Mouse (Mus musculus): ENCODE measurements around the gene Lpin3. TPM values are rescaled to one million over a fixed set of nuclear protein-coding genes. Genes with fewer than 3 reads are reported as not detected.
A peak's percentile ranks its signal among the peaks of the same experiment; 100 is the strongest.

Gene Lpin3
- total RNA-seq (2021), result under 1 TPM; 0.39 to 0.99 TPM

GRCm38 (mm10) chr2:160880453-160881195 lies at the start of gene Lpin3:
Gene Lpin3 (plus strand): TSS chr2:160880670.
- peak in 1 of 2 experiments; percentile 39 for DNase-seq (ENCODE audit: low spot score in 2 of 2)
- intact Hi-C loops (cut with DNase I), result loop anchor here (10.0 kb wide), 1 partner anchor 1826 kb away; no protein-coding TSS in a partner anchor

GRCm38 (mm10) chr2:160840838-160841237 lies 39.6 kb upstream of the Lpin3 start:
- DNase-seq (ENCODE audit: low spot score in 2 of 2), result no peak
- intact Hi-C loops (cut with DNase I), result no loop called here

- DNase-seq (ENCODE audit: low spot score in 2 of 2), result no peak
- intact Hi-C loops (cut with DNase I), result no loop called here
These were observed 32.8 kb upstream of the Lpin3 start for GRCm38 (mm10) chr2:160847664-160848063.

- intact Hi-C loops (cut with DNase I), result no loop called here
- no peak for DNase-seq (ENCODE audit: low spot score in 2 of 2)
These were observed 32.3 kb upstream of the Lpin3 start for GRCm38 (mm10) chr2:160848186-160848585.

- intact Hi-C loops (cut with DNase I), result no loop called here
- no peak for DNase-seq (ENCODE audit: low spot score in 2 of 2)
These were observed 30.7 kb upstream of the Lpin3 start for GRCm38 (mm10) chr2:160849617-160850240.

GRCm38 (mm10) chr2:160850360-160850759 lies 30.1 kb upstream of the Lpin3 start:
- intact Hi-C loops (cut with DNase I), result no loop called here
- DNase-seq (ENCODE audit: low spot score in 2 of 2), result no peak

GRCm38 (mm10) chr2:160854687-160855086 lies 25.8 kb upstream of the Lpin3 start:
- peak; percentile 71 to 92 for DNase-seq (ENCODE audit: low spot score in 2 of 2)
- intact Hi-C loops (cut with DNase I), result no loop called here

GRCm38 (mm10) chr2:160856359-160857102 lies 23.9 kb upstream of the Lpin3 start:
- intact Hi-C loops (cut with DNase I), result no loop called here
- no peak for DNase-seq (ENCODE audit: low spot score in 2 of 2)

GRCm38 (mm10) chr2:160860363-160860762 lies 20.1 kb upstream of the Lpin3 start:
- no peak for DNase-seq (ENCODE audit: low spot score in 2 of 2)
- intact Hi-C loops (cut with DNase I), result no loop called here

- no peak for DNase-seq (ENCODE audit: low spot score in 2 of 2)
- intact Hi-C loops (cut with DNase I), result no loop called here
These were observed 16.4 kb upstream of the Lpin3 start for GRCm38 (mm10) chr2:160864112-160864511.

- intact Hi-C loops (cut with DNase I), result no loop called here
- DNase-seq (ENCODE audit: low spot score in 2 of 2), result no peak
These were observed 15.2 kb upstream of the Lpin3 start for GRCm38 (mm10) chr2:160865266-160865665.

GRCm38 (mm10) chr2:160869446-160869845 lies 11.0 kb upstream of the Lpin3 start:
- intact Hi-C loops (cut with DNase I), result no loop called here
- DNase-seq (ENCODE audit: low spot score in 2 of 2), result no peak

- intact Hi-C loops (cut with DNase I), result loop anchor here (5.0 kb wide), 1 partner anchor 64 kb away; no protein-coding TSS in a partner anchor
These were observed 9.2 kb upstream of the Lpin3 start for GRCm38 (mm10) chr2:160871310-160871709.

GRCm38 (mm10) chr2:160872395-160872794 lies 8.1 kb upstream of the Lpin3 start:
- intact Hi-C loops (cut with DNase I), result loop anchor here (5.0 kb wide), 1 partner anchor 65 kb away; no protein-coding TSS in a partner anchor
- peak; percentile 59 to 67 for DNase-seq (ENCODE audit: low spot score in 2 of 2)

More at GRCm38 (mm10) chr2:160871310-160871709, 9.2 kb upstream of the Lpin3 start:
- DNase-seq (ENCODE audit: low spot score in 2 of 2), result no peak

- intact Hi-C loops (cut with DNase I), result loop anchor here (5.0 kb wide), 1 partner anchor 66 kb away; no protein-coding TSS in a partner anchor
- peak; percentile 85 to 92 for DNase-seq (ENCODE audit: low spot score in 2 of 2)
These were observed 7.5 kb upstream of the Lpin3 start, which contains the start of gene Zhx3 for GRCm38 (mm10) chr2:160872890-160873382. Gene Zhx3 (minus strand): TSS chr2:160872998.

- no peak for DNase-seq (ENCODE audit: low spot score in 2 of 2)
- intact Hi-C loops (cut with DNase I), result loop anchor here (5.0 kb wide), 1 partner anchor 67 kb away; no protein-coding TSS in a partner anchor
These were observed 6.1 kb upstream of the Lpin3 start for GRCm38 (mm10) chr2:160874231-160874877.

GRCm38 (mm10) chr2:160876115-160876514 lies 4.4 kb upstream of the Lpin3 start:
- intact Hi-C loops (cut with DNase I), result no loop called here
- no peak for DNase-seq (ENCODE audit: low spot score in 2 of 2)

GRCm38 (mm10) chr2:160881462-160882101 lies 1.1 kb downstream of the Lpin3 start:
- no peak for DNase-seq (ENCODE audit: low spot score in 2 of 2)
- intact Hi-C loops (cut with DNase I), result loop anchor here (10.0 kb wide), 1 partner anchor 1827 kb away; no protein-coding TSS in a partner anchor

- no peak for DNase-seq (ENCODE audit: low spot score in 2 of 2)
- intact Hi-C loops (cut with DNase I), result loop anchor here (10.0 kb wide), 1 partner anchor 1828 kb away; no protein-coding TSS in a partner anchor
These were observed 2.0 kb downstream of the Lpin3 start for GRCm38 (mm10) chr2:160882436-160882835.
